Mouse (Mus musculus): ENCODE measurements around the gene Akt1s1. TPM values are rescaled to one million over a fixed set of nuclear protein-coding genes. Genes with fewer than 3 reads are reported as not detected.

The Akt1s1 gene
- polyA plus RNA-seq, 1 experiment, result 84.2 TPM

DNA sequence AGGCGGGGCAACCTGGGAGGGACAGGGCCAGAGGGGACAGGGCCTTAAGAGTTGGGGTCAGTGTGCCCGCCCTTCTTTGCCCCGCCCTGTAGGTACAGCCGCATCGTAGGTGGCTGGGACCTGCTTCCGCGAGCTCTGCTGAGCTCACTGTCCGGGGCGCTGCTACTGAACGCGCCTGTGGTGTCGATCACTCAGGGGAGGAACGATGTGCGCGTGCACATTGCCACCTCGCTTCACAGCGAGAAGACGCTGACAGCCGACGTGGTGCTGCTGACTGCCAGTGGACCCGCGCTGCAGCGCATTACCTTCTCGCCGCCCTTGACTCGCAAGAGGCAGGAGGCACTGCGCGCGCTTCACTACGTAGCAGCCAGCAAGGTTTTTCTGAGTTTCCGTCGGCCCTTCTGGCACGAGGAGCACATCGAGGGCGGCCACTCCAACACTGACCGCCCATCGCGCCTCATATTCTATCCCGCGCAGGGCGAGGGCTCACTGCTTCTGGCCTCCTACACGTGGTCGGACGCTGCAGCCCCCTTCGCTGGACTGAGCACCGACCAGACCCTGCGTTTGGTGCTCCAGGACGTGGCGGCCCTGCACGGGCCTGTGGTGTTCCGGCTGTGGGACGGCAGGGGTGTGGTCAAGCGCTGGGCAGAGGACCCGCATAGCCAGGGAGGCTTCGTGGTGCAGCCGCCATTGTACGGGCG is 9.2 kb upstream of the Akt1s1 start:
- Histone ChIP-seq H3K27ac (ENCODE audit: insufficient read depth, low read length) (no peak overlapping the region), H3K4me3 (ENCODE audit: insufficient read depth, low read length) (no peak overlapping the region), H3K4me1 (ENCODE audit: control insufficient read depth, insufficient read depth, low read length) (no peaks in the 10 kb centered on the region)
- TF ChIP-seq POLR2A (IDR thresholded peaks at IDR 0.05; ENCODE audit: low read depth, low read length), result no peak
- no peak for TF ChIP-seq CTCF (IDR thresholded peaks at IDR 0.05; ENCODE audit: borderline replicate concordance, insufficient read depth, low read length)

- Histone ChIP-seq H3K4me1 (ENCODE audit: control insufficient read depth, insufficient read depth, low read length) (no peaks in the 10 kb centered on the region), H3K4me3 (ENCODE audit: insufficient read depth, low read length) (no peak overlapping the region), H3K27ac (ENCODE audit: insufficient read depth, low read length) (no peak overlapping the region)
- TF ChIP-seq POLR2A (IDR thresholded peaks at IDR 0.05; ENCODE audit: low read depth, low read length) (no peak), CTCF (IDR thresholded peaks at IDR 0.05; ENCODE audit: borderline replicate concordance, insufficient read depth, low read length) (no peak)
Measured at GRCm38 (mm10) chr7:44840426-44840825, 8.4 kb upstream of the Akt1s1 start.

- no peak overlapping the region for H3K4me3 ChIP-seq (ENCODE audit: insufficient read depth, low read length)
- TF ChIP-seq CTCF (IDR thresholded peaks at IDR 0.05; ENCODE audit: borderline replicate concordance, insufficient read depth, low read length) (no peak), POLR2A (IDR thresholded peaks at IDR 0.05; ENCODE audit: low read depth, low read length) (no peak)
- no peaks in the 10 kb centered on the region for H3K4me1 ChIP-seq (ENCODE audit: control insufficient read depth, insufficient read depth, low read length)
Measured at GRCm38 (mm10) chr7:44841825-44842463, 6.8 kb upstream of the Akt1s1 start.

DNA sequence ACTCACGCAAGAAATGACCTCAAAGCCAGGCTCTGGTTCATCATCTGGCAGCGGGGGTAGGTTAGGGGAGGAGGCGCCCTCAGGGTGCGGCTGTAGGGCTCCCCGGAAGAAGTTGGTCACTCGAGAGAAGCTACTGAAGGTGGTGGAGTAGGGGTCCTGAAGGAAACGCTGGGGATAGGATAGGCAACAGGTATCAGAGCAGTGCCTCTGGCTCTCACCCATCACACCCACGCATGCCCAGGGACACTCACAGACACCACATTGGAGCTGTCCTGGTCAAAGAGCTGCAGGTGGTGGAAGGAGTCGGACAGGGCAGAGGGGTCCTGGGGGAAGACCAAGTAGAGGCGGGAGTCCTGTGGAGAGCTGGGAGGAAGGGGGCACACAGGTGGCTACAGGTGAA is 3.8 kb upstream of the Akt1s1 start:
- no peak overlapping the region for H3K27ac ChIP-seq (ENCODE audit: insufficient read depth, low read length)
- no peak for TF ChIP-seq POLR2A (IDR thresholded peaks at IDR 0.05; ENCODE audit: low read depth, low read length)
- no peak for TF ChIP-seq CTCF (IDR thresholded peaks at IDR 0.05; ENCODE audit: borderline replicate concordance, insufficient read depth, low read length)
- 0 out of 2 replicates have a peak, but pooled peaks cover 4% of the 10 kb centered on the region for H3K4me1 ChIP-seq (ENCODE audit: control insufficient read depth, insufficient read depth, low read length)
- no peak overlapping the region for H3K4me3 ChIP-seq (ENCODE audit: insufficient read depth, low read length)

More at GRCm38 (mm10) chr7:44841825-44842463, 6.8 kb upstream of the Akt1s1 start:
- no peak overlapping the region for H3K27ac ChIP-seq (ENCODE audit: insufficient read depth, low read length)

DNA sequence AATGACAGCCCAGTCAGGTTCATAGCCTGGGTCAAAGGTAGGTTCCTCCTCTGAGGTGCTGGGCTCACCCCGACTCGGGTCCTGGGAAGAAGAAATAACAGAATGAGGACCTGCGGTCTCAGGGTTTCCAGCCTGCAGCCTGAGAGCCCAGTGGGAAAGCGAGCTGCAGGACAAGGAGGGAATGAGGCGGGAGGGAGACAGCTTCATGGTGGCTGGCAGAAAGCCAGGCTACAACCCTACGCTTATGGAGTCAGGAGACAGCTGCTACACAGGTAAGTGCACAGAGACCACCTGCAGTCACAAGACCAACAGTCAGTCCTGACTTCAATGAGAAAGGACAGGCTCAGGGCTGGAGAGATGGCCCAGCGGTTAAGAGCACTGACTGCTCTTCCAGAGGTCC is 2.0 kb upstream of the Akt1s1 start:
- H3K4me3 ChIP-seq (ENCODE audit: insufficient read depth, low read length), result no peak overlapping the region
- H3K4me1 ChIP-seq (ENCODE audit: control insufficient read depth, insufficient read depth, low read length), result peaks cover 13% of the 10 kb centered on the region
- no peak overlapping the region for H3K27ac ChIP-seq (ENCODE audit: insufficient read depth, low read length)
- TF ChIP-seq CTCF (IDR thresholded peaks at IDR 0.05; ENCODE audit: borderline replicate concordance, insufficient read depth, low read length), result no peak
- no peak for TF ChIP-seq POLR2A (IDR thresholded peaks at IDR 0.05; ENCODE audit: low read depth, low read length)

DNA sequence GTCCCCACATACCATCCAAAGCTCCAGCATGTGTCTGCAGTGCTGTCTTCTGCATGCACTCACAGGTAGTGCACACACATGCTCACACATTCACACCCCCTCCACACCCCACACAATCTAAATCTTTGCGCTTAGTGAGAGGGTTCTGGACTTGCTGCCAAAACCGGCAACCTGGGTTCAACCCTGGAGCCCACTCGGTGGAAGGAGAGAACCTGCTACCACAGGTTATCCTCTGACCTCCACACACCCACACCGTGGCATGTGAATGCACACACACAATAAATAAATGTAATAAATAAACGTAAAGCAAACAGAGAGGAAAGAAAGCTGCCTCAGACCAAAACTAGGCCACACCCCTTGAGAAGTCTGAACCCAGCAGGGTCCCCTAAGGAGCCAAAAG is 1.0 kb upstream of the Akt1s1 start:
- TF ChIP-seq CTCF (IDR thresholded peaks at IDR 0.05; ENCODE audit: borderline replicate concordance, insufficient read depth, low read length) (no peak), POLR2A (IDR thresholded peaks at IDR 0.05; ENCODE audit: low read depth, low read length) (no peak)
- no peak overlapping the region for H3K27ac ChIP-seq (ENCODE audit: insufficient read depth, low read length)
- H3K4me3 ChIP-seq (ENCODE audit: insufficient read depth, low read length), result peak overlapping the region; percentile 60
- H3K4me1 ChIP-seq (ENCODE audit: control insufficient read depth, insufficient read depth, low read length), result peaks cover 13% of the 10 kb centered on the region

GRCm38 (mm10) chr7:44849416-44850111 is 773 bp downstream of the Akt1s1 start:
- peak; percentile 76 for TF ChIP-seq POLR2A (IDR thresholded peaks at IDR 0.05; ENCODE audit: low read depth, low read length)
- no peak for TF ChIP-seq CTCF (IDR thresholded peaks at IDR 0.05; ENCODE audit: borderline replicate concordance, insufficient read depth, low read length)
- H3K27ac ChIP-seq (ENCODE audit: insufficient read depth, low read length), result peak overlapping the region; percentile 92
- H3K4me1 ChIP-seq (ENCODE audit: control insufficient read depth, insufficient read depth, low read length), result peaks cover 17% of the 10 kb centered on the region
- H3K4me3 ChIP-seq (ENCODE audit: insufficient read depth, low read length), result peak overlapping the region; percentile 60

GRCm38 (mm10) chr7:44850146-44850545 is 1.4 kb downstream of the Akt1s1 start:
- no peak for TF ChIP-seq CTCF (IDR thresholded peaks at IDR 0.05; ENCODE audit: borderline replicate concordance, insufficient read depth, low read length)
- TF ChIP-seq POLR2A (IDR thresholded peaks at IDR 0.05; ENCODE audit: low read depth, low read length), result peak; percentile 53; the same call in 1 of the 2 replicates
- Histone ChIP-seq H3K27ac (ENCODE audit: insufficient read depth, low read length) (peak overlapping the region; percentile 92), H3K4me1 (ENCODE audit: control insufficient read depth, insufficient read depth, low read length) (peaks cover 17% of the 10 kb centered on the region)

DNA sequence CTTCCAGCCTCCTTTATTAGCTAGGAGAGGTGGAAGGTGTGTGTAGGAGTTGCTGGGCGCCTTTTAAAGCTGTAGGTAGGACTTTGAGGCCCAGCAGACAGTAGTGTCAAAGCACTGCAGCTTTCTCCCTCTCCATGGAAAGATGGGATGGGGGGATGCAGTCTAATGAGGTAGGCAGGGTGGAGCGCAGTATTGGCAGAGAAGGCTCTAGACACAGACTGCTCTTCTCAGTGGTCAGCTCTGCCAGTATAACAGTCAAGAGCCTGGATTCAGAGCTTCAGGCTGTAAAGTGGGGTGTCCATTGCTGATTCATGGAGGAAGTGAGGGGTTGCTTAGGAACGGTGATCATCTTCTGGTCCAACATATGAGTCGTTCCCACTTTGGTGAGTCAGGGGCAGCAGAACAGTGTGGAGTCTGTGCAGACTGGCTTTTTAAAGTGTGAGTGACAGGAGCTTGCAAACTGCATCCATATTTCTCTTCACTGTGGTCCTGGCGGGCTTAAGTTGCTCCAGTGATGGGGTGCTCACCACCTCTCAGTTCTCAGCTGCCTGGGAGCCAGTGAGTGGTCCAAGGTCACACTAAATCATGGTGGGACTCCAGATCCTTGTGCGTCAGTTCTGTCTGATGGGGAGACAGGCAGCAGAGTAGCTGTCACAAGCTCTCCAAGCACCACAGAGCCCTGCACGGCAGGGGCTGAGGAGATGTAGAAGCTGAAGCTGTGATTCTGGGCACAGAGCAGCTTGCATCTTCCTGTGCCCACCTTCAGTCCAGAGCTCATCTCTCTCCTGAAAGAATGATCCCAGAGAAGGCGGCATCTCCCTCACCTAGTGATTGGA is 2.2 kb downstream of the Akt1s1 start:
- peaks cover 17% of the 10 kb centered on the region for H3K4me1 ChIP-seq (ENCODE audit: control insufficient read depth, insufficient read depth, low read length)

More at GRCm38 (mm10) chr7:44850146-44850545, 1.4 kb downstream of the Akt1s1 start:
- H3K4me3 ChIP-seq (ENCODE audit: insufficient read depth, low read length), result peak overlapping the region; percentile 60

More for the DNA sequence above, 2.2 kb downstream of the Akt1s1 start:
- H3K4me3 ChIP-seq (ENCODE audit: insufficient read depth, low read length), result peak overlapping the region; percentile 60
- H3K27ac ChIP-seq (ENCODE audit: insufficient read depth, low read length), result peak overlapping the region; percentile 92
- no peak for TF ChIP-seq CTCF (IDR thresholded peaks at IDR 0.05; ENCODE audit: borderline replicate concordance, insufficient read depth, low read length)
- no peak; the same call in 1 of the 2 replicates for TF ChIP-seq POLR2A (IDR thresholded peaks at IDR 0.05; ENCODE audit: low read depth, low read length)

Data from embryonic fibroblast, embryonic 13.5 days (primary cell).